Mouse (Mus musculus): ENCODE data around the gene Sh3pxd2b.

Gene Sh3pxd2b

GRCm38 (mm10) chr11:32340476-32341473, 6.8 kb upstream of the Sh3pxd2b start:
- DNase-seq (ENCODE audit: inconsistent age in 2 of 2, low spot score in 1 of 2): peak in 1 of 2 experiments; percentile 74

GRCm38 (mm10) chr11:32342770-32343191, 4.8 kb upstream of the Sh3pxd2b start:
- peak; percentile 37 to 86 for DNase-seq (ENCODE audit: inconsistent age in 2 of 2, low spot score in 1 of 2)

- no peak for DNase-seq (ENCODE audit: inconsistent age in 2 of 2, low spot score in 1 of 2)
These were observed 4.3 kb upstream of the Sh3pxd2b start for GRCm38 (mm10) chr11:32343350-32343749.

GRCm38 (mm10) chr11:32345504-32346297, 1.9 kb upstream of the Sh3pxd2b start:
- DNase-seq (ENCODE audit: inconsistent age in 2 of 2, low spot score in 1 of 2): no peak

- DNase-seq (ENCODE audit: inconsistent age in 2 of 2, low spot score in 1 of 2): peak in 1 of 2 experiments; percentile 43
These were observed 385 bp upstream of the Sh3pxd2b start for GRCm38 (mm10) chr11:32347264-32347606.

- DNase-seq (ENCODE audit: inconsistent age in 2 of 2, low spot score in 1 of 2): no peak
These were observed 1.0 kb downstream of the Sh3pxd2b start for GRCm38 (mm10) chr11:32348433-32349283.

- DNase-seq (ENCODE audit: inconsistent age in 2 of 2, low spot score in 1 of 2): peak in 1 of 2 experiments; percentile 51
These were observed 1.8 kb downstream of the Sh3pxd2b start for GRCm38 (mm10) chr11:32349284-32349953.

GRCm38 (mm10) chr11:32352946-32353345, 5.3 kb downstream of the Sh3pxd2b start:
- no peak for DNase-seq (ENCODE audit: inconsistent age in 2 of 2, low spot score in 1 of 2)

- DNase-seq (ENCODE audit: inconsistent age in 2 of 2, low spot score in 1 of 2): no peak
These were observed 7.8 kb downstream of the Sh3pxd2b start for GRCm38 (mm10) chr11:32355377-32355776.

GRCm38 (mm10) chr11:32357686-32358085, 10.1 kb downstream of the Sh3pxd2b start:
- peak in 1 of 2 experiments; percentile 70 for DNase-seq (ENCODE audit: inconsistent age in 2 of 2, low spot score in 1 of 2)

GRCm38 (mm10) chr11:32358399-32358798, 10.8 kb downstream of the Sh3pxd2b start:
- no peak for DNase-seq (ENCODE audit: inconsistent age in 2 of 2, low spot score in 1 of 2)

GRCm38 (mm10) chr11:32359566-32359965, 11.9 kb downstream of the Sh3pxd2b start:
- DNase-seq (ENCODE audit: inconsistent age in 2 of 2, low spot score in 1 of 2): no peak

- DNase-seq (ENCODE audit: inconsistent age in 2 of 2, low spot score in 1 of 2): no peak
These were observed 14.2 kb downstream of the Sh3pxd2b start for GRCm38 (mm10) chr11:32361774-32362173.

- DNase-seq (ENCODE audit: inconsistent age in 2 of 2, low spot score in 1 of 2): no peak
These were observed 15.6 kb downstream of the Sh3pxd2b start for GRCm38 (mm10) chr11:32363188-32363587.

GRCm38 (mm10) chr11:32363610-32364220, 16.1 kb downstream of the Sh3pxd2b start:
- DNase-seq (ENCODE audit: inconsistent age in 2 of 2, low spot score in 1 of 2): no peak

GRCm38 (mm10) chr11:32364375-32364774, 16.8 kb downstream of the Sh3pxd2b start:
- no peak for DNase-seq (ENCODE audit: inconsistent age in 2 of 2, low spot score in 1 of 2)

GRCm38 (mm10) chr11:32365498-32365897, 17.9 kb downstream of the Sh3pxd2b start:
- no peak for DNase-seq (ENCODE audit: inconsistent age in 2 of 2, low spot score in 1 of 2)

GRCm38 (mm10) chr11:32367056-32367455, 19.4 kb downstream of the Sh3pxd2b start:
- DNase-seq (ENCODE audit: inconsistent age in 2 of 2, low spot score in 1 of 2): no peak

- no peak for DNase-seq (ENCODE audit: inconsistent age in 2 of 2, low spot score in 1 of 2)
These were observed 21.4 kb downstream of the Sh3pxd2b start for GRCm38 (mm10) chr11:32368986-32369385.

GRCm38 (mm10) chr11:32370881-32371280, 23.3 kb downstream of the Sh3pxd2b start:
- DNase-seq (ENCODE audit: inconsistent age in 2 of 2, low spot score in 1 of 2): no peak

Data from adrenal gland, adult (tissue).